Mouse (Mus musculus): ENCODE results near the gene Armc10.

- TF ChIP-seq CTCF (IDR thresholded peaks at IDR 0.05; ENCODE audit: borderline replicate concordance, insufficient read depth, low read depth, low read length) (no peak), POLR2A (IDR thresholded peaks at IDR 0.05; ENCODE audit: borderline replicate concordance, insufficient read depth, low read length) (no peak)
These were observed 39.7 kb upstream of the Armc10 start for GRCm38 (mm10) chr5:21605936-21606335.

All from cerebellum, adult 2 months (tissue).